Mouse (Mus musculus): ENCODE measurements around the gene Hes7. TPM values are rescaled to one million over a fixed set of nuclear protein-coding genes. Genes with fewer than 3 reads are reported as not detected.

Hes7 gene
- total RNA-seq (2017): 0.49 TPM in 1 of 3 replicates, not detected in the others

- no peak for ATAC-seq (replicated peaks; ENCODE audit: insufficient number of reproducible peaks, low FRiP score, low TSS enrichment, poor library complexity, severe bottlenecking)
Measured at GRCm38 (mm10) chr11:69120221-69121000, at the start of gene Hes7. Hes7 (plus strand) TSS chr11:69120404.

GRCm38 (mm10) chr11:69070590-69071222 is 49.5 kb upstream of the Hes7 start, which contains the start of gene Tmem107:
Tmem107 (plus strand) TSS chr11:69070806.
- ATAC-seq (replicated peaks; ENCODE audit: insufficient number of reproducible peaks, low FRiP score, low TSS enrichment, poor library complexity, severe bottlenecking): peak; percentile 75

GRCm38 (mm10) chr11:69071262-69071661 is 48.9 kb upstream of the Hes7 start:
- ATAC-seq (replicated peaks; ENCODE audit: insufficient number of reproducible peaks, low FRiP score, low TSS enrichment, poor library complexity, severe bottlenecking): no peak

- ATAC-seq (replicated peaks; ENCODE audit: insufficient number of reproducible peaks, low FRiP score, low TSS enrichment, poor library complexity, severe bottlenecking): no peak
Measured at GRCm38 (mm10) chr11:69072234-69072633, 48.0 kb upstream of the Hes7 start.

GRCm38 (mm10) chr11:69072666-69073064 is 47.5 kb upstream of the Hes7 start:
- ATAC-seq (replicated peaks; ENCODE audit: insufficient number of reproducible peaks, low FRiP score, low TSS enrichment, poor library complexity, severe bottlenecking): no peak

- peak; percentile 62 for ATAC-seq (replicated peaks; ENCODE audit: insufficient number of reproducible peaks, low FRiP score, low TSS enrichment, poor library complexity, severe bottlenecking)
Measured at GRCm38 (mm10) chr11:69073065-69073888, 46.9 kb upstream of the Hes7 start.

- ATAC-seq (replicated peaks; ENCODE audit: insufficient number of reproducible peaks, low FRiP score, low TSS enrichment, poor library complexity, severe bottlenecking): no peak
Measured at GRCm38 (mm10) chr11:69073951-69074775, 46.0 kb upstream of the Hes7 start.

- no peak for ATAC-seq (replicated peaks; ENCODE audit: insufficient number of reproducible peaks, low FRiP score, low TSS enrichment, poor library complexity, severe bottlenecking)
Measured at GRCm38 (mm10) chr11:69074776-69075069, 45.5 kb upstream of the Hes7 start.

GRCm38 (mm10) chr11:69075764-69076479 is 44.3 kb upstream of the Hes7 start:
- ATAC-seq (replicated peaks; ENCODE audit: insufficient number of reproducible peaks, low FRiP score, low TSS enrichment, poor library complexity, severe bottlenecking): no peak

GRCm38 (mm10) chr11:69076572-69076971 is 43.6 kb upstream of the Hes7 start:
- no peak for ATAC-seq (replicated peaks; ENCODE audit: insufficient number of reproducible peaks, low FRiP score, low TSS enrichment, poor library complexity, severe bottlenecking)

GRCm38 (mm10) chr11:69077316-69077715 is 42.9 kb upstream of the Hes7 start:
- no peak for ATAC-seq (replicated peaks; ENCODE audit: insufficient number of reproducible peaks, low FRiP score, low TSS enrichment, poor library complexity, severe bottlenecking)

GRCm38 (mm10) chr11:69078041-69078440 is 42.2 kb upstream of the Hes7 start:
- no peak for ATAC-seq (replicated peaks; ENCODE audit: insufficient number of reproducible peaks, low FRiP score, low TSS enrichment, poor library complexity, severe bottlenecking)

- peak; percentile 94 for ATAC-seq (replicated peaks; ENCODE audit: insufficient number of reproducible peaks, low FRiP score, low TSS enrichment, poor library complexity, severe bottlenecking)
Measured at GRCm38 (mm10) chr11:69078805-69079438, 41.3 kb upstream of the Hes7 start.

GRCm38 (mm10) chr11:69080102-69080854 is 39.9 kb upstream of the Hes7 start:
- ATAC-seq (replicated peaks; ENCODE audit: insufficient number of reproducible peaks, low FRiP score, low TSS enrichment, poor library complexity, severe bottlenecking): no peak

GRCm38 (mm10) chr11:69080855-69081222 is 39.4 kb upstream of the Hes7 start:
- no peak for ATAC-seq (replicated peaks; ENCODE audit: insufficient number of reproducible peaks, low FRiP score, low TSS enrichment, poor library complexity, severe bottlenecking)

GRCm38 (mm10) chr11:69081613-69082012 is 38.6 kb upstream of the Hes7 start:
- ATAC-seq (replicated peaks; ENCODE audit: insufficient number of reproducible peaks, low FRiP score, low TSS enrichment, poor library complexity, severe bottlenecking): no peak

- no peak for ATAC-seq (replicated peaks; ENCODE audit: insufficient number of reproducible peaks, low FRiP score, low TSS enrichment, poor library complexity, severe bottlenecking)
Measured at GRCm38 (mm10) chr11:69085608-69086007, 34.6 kb upstream of the Hes7 start.

Measured in monocyte, adult 5-6 weeks (primary cell).